Mouse (Mus musculus) layer of hippocampus, postnatal 25 days (tissue): Measurements from ENCODE around the gene Cpn2. TPM values are rescaled to one million over a fixed set of nuclear protein-coding genes. Genes with fewer than 3 reads are reported as not detected.
A peak's percentile ranks its signal among the peaks of the same experiment; 100 is the strongest.

ENCODE experiments used
- DNase-seq, 2 experiments: peaks; one replicate each; pipeline ENCODE4 v3.0.0; 2022; ENCODE audit warnings: mixed read lengths in 2 of 2, low spot score in 1 of 2; ENCODE audit errors: extremely low spot score in 1 of 2
- total RNA-seq, 2 experiments: library from RNA; stranded (reverse); gene quantifications; 2 replicates each; pipeline ENCODE4 v1.2.3; 2021

Gene Cpn2
- total RNA-seq, 2 experiments from 2014 or later, result not detected

GRCm38 (mm10) chr16:30280676-30281297 is 13.5 kb upstream of the Cpn2 start:
- no peak for DNase-seq

- DNase-seq, result no peak
Measured at GRCm38 (mm10) chr16:30278406-30278805, 11.1 kb upstream of the Cpn2 start.

- DNase-seq, result no peak
Measured at GRCm38 (mm10) chr16:30275558-30276340, 8.4 kb upstream of the Cpn2 start.

GRCm38 (mm10) chr16:30273065-30273464 is 5.8 kb upstream of the Cpn2 start:
- DNase-seq, result no peak

- DNase-seq, result no peak
Measured at GRCm38 (mm10) chr16:30271941-30272595, 4.8 kb upstream of the Cpn2 start.

GRCm38 (mm10) chr16:30271223-30271761 is 4.0 kb upstream of the Cpn2 start:
- no peak for DNase-seq

- no peak for DNase-seq
Measured at GRCm38 (mm10) chr16:30266561-30266960, 738 bp downstream of the Cpn2 start.

GRCm38 (mm10) chr16:30265611-30266010 is 1.7 kb downstream of the Cpn2 start:
- no peak for DNase-seq

- no peak for DNase-seq
Measured at GRCm38 (mm10) chr16:30263156-30263555, 4.1 kb downstream of the Cpn2 start.

- DNase-seq, result peak; percentile 55 to 85
Measured at GRCm38 (mm10) chr16:30262664-30263063, 4.6 kb downstream of the Cpn2 start.

- no peak for DNase-seq
Measured at GRCm38 (mm10) chr16:30262157-30262556, 5.1 kb downstream of the Cpn2 start.

GRCm38 (mm10) chr16:30261341-30261740 is 6.0 kb downstream of the Cpn2 start:
- DNase-seq, result no peak

- no peak for DNase-seq
Measured at GRCm38 (mm10) chr16:30260012-30260635, 7.2 kb downstream of the Cpn2 start.

- no peak for DNase-seq
Measured at GRCm38 (mm10) chr16:30259444-30259843, 7.9 kb downstream of the Cpn2 start.

- no peak for DNase-seq
Measured at GRCm38 (mm10) chr16:30258441-30258840, 8.9 kb downstream of the Cpn2 start.

GRCm38 (mm10) chr16:30257718-30258117 is 9.6 kb downstream of the Cpn2 start:
- DNase-seq, result no peak

- no peak for DNase-seq
Measured at GRCm38 (mm10) chr16:30255061-30255460, 12.2 kb downstream of the Cpn2 start.

- no peak for DNase-seq
Measured at GRCm38 (mm10) chr16:30253900-30254299, 13.4 kb downstream of the Cpn2 start.

GRCm38 (mm10) chr16:30253374-30253773 is 13.9 kb downstream of the Cpn2 start:
- no peak for DNase-seq

GRCm38 (mm10) chr16:30252003-30252418 is 15.3 kb downstream of the Cpn2 start:
- DNase-seq, result peak; percentile 61 to 77
